Mouse (Mus musculus): ENCODE data around the gene Mmrn2.

The Mmrn2 gene

GRCm38 (mm10) chr14:34375415-34375904 lies at the start of gene Mmrn2:
TSS of gene Mmrn2 (plus strand) at chr14:34375465.
- no peak for DNase-seq (ENCODE audit: low read depth)

DNA sequence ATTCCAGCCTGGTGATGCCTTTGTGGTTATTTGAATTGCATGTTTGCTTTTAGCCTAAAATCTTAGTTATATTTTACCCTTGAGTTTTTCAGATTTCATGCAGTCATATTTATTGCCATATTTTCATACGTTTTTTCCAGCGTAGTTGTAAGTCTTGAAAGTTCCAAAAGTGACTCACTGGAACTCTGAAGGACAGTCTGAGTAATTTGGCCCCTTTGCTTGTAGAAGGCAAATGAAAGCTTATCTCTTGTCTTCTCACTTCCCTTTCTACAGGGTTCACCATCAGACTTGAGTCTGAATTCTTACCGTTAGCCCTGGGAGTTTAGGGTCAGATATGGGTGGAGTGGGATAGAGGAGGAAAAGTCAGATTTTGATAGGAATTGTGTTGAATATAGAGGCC lies 48.7 kb upstream of the Mmrn2 start:
- DNase-seq (ENCODE audit: low read depth) = no peak

DNA sequence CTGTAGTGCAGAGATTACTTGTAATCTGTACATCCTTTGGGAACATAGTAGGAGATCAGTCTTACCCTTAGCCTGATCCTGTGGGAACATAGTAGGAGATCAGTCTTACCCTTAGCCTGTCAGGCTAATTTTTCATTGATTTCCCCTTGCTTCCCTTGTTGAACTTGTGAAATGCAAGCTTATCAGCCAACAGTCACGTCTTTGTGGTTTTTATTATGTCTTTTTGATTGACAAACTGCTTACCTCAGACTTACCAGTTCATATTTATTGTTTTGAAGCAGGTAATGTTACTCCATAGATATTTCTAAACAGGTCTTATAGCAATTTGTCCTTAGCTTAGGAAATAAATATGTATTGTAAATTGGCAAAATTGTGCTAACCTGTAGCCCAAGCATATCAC lies 47.6 kb upstream of the Mmrn2 start:
- DNase-seq (ENCODE audit: low read depth) = no peak

DNA sequence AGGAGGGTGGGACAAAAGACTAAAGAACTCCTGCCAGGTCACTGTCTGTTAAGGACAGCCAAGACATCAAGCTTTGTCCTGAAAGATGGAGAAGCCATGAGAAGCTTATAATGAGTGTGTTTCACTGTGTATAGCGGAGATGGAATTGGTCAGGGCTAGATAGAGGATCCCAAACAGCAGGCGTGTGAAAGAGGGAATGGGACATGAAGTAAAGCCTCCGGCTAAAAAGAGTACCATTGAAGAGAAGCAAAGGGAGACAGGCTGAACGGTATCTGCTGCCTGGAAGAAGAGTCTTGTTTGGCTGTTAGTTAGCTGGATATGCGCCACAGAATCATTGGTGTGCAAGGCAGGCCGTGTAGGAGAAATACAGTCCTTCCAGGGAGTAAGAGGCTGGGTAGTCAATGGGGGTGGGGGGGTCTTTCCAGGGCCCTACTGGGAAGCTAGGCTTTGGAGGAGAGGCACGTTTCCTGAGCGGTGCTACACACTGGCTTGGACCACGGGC lies 44.6 kb upstream of the Mmrn2 start:
- DNase-seq (ENCODE audit: low read depth) = no peak

DNA sequence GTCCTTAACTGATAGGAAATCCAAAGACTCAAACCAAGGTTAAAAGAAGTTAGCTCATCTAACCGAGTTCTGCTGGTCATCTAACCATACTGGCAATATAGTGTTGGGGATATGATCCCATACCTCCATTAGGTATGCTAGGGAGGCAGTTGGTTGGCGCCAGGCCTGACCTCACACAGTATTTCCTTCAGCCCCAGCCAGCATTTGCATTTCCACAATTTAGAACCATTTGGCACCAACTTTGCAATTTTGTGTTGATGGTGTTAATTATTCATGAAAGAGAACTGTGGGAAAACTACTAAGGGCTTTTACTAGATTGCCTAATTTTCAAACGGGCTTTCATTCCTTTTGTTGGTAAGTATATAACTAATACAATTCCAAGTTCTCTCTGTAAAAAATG lies 43.4 kb upstream of the Mmrn2 start:
- DNase-seq (ENCODE audit: low read depth) = no peak

DNA sequence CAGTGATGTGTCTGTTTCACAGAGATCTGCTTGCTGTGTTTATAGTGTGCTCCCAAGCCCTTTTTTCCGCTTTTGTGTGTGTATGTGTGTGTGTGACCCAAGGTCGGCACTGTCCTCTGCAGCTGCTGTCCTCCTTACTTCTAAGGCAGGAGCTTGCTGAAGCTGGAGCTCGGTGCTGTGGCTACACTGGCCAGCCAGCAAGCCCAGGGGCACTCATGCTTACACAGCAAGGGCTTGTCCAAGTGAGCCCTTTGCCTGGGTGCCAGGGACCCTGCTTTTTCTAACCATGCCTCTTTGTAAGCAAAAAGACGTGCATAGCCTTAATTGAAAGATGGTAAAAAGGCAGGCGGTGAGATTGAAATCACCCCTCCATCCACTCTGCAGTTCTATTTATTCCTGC lies 42.8 kb upstream of the Mmrn2 start:
- DNase-seq (ENCODE audit: low read depth) = no peak

- no peak for DNase-seq (ENCODE audit: low read depth)
These were observed 35.8 kb upstream of the Mmrn2 start for GRCm38 (mm10) chr14:34339446-34339845.

GRCm38 (mm10) chr14:34341993-34342392 lies 33.3 kb upstream of the Mmrn2 start:
- DNase-seq (ENCODE audit: low read depth) = no peak

GRCm38 (mm10) chr14:34343078-34343477 lies 32.2 kb upstream of the Mmrn2 start:
- DNase-seq (ENCODE audit: low read depth) = no peak

DNA sequence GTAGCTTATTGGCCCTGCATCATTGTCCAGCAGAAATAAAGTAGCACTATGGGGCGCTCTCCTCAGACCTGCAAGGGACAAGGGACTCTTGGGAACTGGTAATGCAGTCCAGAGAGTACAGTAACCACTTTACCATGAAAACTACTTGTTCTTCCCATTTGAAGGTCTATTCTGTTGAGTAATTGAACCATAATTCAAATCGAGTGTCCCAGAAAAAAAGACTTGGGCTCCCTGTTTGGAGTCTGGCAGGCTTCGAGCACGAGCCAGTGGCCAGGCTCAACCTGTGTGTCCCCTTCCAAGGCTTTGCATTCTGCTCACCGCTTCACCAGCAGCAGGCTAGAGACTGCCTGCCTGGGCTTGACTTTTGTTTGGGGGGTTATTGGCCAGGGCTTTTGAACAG lies 30.9 kb upstream of the Mmrn2 start:
- DNase-seq (ENCODE audit: low read depth) = no peak

- DNase-seq (ENCODE audit: low read depth) = no peak
These were observed 29.3 kb upstream of the Mmrn2 start for GRCm38 (mm10) chr14:34345771-34346566.

GRCm38 (mm10) chr14:34347084-34347483 lies 28.2 kb upstream of the Mmrn2 start:
- no peak for DNase-seq (ENCODE audit: low read depth)

GRCm38 (mm10) chr14:34348301-34348700 lies 27.0 kb upstream of the Mmrn2 start:
- DNase-seq (ENCODE audit: low read depth) = no peak

DNA sequence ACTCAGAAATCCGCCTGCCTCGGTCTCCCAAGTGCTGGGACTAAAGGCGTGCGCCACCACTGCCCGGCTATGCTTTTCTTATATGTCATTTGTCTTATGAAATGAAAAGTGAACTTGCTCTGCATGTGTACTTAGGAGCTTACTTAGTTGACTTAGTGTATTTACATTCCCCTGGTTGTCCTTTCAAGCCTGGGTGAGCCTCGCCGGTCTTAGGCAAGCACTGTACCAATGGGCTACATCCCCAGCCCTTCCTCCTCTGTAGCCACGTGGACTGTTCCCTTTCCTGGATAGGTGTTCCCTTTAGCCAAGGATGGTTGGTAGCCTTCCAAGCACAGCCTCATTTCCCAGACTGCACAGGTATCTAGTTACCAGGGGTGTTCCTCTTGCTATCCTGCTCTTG lies 26.3 kb upstream of the Mmrn2 start:
- DNase-seq (ENCODE audit: low read depth) = no peak

- DNase-seq (ENCODE audit: low read depth) = no peak
These were observed 23.6 kb upstream of the Mmrn2 start for GRCm38 (mm10) chr14:34351660-34352059.

DNA sequence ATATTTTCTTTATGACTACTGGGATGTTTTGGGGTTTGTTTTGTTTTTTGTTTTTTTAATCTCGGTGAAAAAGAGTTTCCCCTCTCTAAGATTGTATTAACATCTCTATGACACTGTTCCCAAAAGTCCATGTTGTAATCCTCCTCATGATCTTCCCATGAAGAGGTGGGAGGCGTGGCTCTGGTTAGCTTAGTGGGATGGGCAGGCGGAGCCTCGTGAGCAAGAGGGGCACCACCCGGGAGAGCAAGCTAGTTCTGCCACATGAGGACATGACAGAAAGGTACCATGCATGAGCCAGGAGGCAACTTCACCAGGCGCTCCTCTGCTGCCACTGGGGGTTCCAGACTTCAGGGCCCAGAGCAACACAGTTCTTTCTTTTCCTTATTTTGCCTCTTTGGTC lies 22.7 kb upstream of the Mmrn2 start:
- no peak for DNase-seq (ENCODE audit: low read depth)

DNA sequence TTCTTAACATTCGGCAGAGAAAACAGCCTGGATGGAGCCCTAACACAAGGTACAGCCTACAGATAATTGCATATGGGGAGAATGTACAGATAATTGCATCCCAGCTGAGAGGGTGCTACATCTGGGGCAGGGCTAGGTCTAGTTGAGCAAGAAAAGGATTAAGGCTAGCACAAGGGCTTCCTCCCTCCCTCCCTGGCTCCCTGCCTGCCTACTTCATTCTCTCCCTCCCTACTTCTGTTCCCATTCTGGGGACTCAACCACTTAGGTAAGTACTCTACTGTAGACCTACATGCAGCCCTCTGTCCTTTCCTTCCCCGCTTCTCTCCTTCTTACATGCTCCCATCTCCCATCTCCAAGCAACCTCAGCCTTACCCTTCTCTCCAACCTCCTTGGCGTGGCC lies 21.9 kb upstream of the Mmrn2 start:
- DNase-seq (ENCODE audit: low read depth) = no peak

GRCm38 (mm10) chr14:34354456-34354855 lies 20.8 kb upstream of the Mmrn2 start:
- no peak for DNase-seq (ENCODE audit: low read depth)

DNA sequence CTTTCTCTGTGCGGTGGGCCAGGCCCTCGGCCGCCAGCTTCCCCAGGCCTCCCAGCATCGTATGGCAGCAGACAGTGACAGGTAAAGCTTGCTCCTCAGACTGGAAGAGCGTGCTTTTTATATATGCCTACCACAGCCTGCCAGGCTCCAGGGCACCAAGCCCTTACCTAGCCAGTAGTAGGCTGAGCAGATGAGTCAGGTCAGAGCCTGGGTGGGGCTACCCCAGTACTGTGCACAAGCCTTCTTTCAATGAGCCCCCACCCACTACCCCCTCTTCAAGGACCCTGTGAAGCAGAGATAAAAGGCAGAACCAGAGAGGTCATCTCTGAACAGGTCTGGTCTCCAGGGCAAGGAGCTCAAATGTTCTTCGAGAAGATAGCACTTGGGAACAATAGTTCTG lies 20.0 kb upstream of the Mmrn2 start, which contains the start of gene Fam25c:
Gene Fam25c (minus strand): TSS at position 133 of the 400 bp plus-strand sequence.
- DNase-seq (ENCODE audit: low read depth) = no peak

- DNase-seq (ENCODE audit: low read depth) = no peak
These were observed 17.4 kb upstream of the Mmrn2 start for GRCm38 (mm10) chr14:34357671-34358455.

DNA sequence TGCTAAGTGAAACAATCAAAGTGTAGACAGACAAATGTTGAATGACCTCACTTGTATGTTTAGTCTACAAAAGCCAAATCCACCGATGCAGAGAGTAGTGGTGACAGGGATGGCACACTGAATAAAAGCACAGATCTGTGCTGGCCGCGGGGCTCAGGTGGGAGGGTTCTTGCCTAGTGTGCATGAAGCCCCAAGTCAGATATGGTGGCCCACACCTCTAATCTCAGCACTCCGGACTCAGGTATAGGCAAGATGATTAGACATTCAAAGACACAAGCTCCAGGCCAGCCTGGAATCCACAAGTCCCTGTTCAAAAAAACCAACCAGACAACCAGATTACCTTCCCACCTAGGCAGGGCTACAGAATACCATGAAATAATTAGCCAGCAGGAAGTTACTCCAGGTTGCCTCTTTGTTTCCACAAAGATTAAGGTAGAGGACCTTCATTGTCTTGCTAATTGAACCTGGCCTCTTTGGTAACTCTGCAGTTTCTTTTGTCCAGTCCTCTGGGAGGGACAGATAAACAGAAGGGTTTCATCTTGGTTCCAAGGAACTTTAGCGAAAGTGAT lies 15.5 kb upstream of the Mmrn2 start:
- DNase-seq (ENCODE audit: low read depth) = no peak

GRCm38 (mm10) chr14:34360251-34360650 lies 15.0 kb upstream of the Mmrn2 start:
- DNase-seq (ENCODE audit: low read depth) = no peak

DNA sequence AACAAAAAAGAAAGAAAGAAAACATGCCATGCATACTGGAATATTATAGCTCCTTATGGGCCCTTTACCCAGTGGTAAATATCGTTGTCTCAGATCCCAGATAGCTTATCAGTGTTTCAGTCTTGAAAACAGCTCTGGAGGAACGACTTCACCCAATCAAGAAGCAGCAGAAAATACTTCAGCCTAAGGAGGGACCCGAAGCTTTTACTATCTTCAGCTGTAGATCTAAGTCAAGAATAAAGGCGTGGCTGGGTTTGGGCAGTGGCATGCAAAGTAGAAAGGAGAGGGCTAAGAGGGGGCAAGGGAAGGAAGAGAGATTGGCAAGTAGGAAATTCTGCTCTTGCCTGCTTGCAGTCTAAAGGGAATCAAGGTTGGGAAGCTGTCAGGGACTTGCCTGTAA lies 13.1 kb upstream of the Mmrn2 start:
- no peak for DNase-seq (ENCODE audit: low read depth)

Measured in naive thymus-derived CD4-positive, alpha-beta T cell, adult 2 months (primary cell).